In the genomic region with DNA sequence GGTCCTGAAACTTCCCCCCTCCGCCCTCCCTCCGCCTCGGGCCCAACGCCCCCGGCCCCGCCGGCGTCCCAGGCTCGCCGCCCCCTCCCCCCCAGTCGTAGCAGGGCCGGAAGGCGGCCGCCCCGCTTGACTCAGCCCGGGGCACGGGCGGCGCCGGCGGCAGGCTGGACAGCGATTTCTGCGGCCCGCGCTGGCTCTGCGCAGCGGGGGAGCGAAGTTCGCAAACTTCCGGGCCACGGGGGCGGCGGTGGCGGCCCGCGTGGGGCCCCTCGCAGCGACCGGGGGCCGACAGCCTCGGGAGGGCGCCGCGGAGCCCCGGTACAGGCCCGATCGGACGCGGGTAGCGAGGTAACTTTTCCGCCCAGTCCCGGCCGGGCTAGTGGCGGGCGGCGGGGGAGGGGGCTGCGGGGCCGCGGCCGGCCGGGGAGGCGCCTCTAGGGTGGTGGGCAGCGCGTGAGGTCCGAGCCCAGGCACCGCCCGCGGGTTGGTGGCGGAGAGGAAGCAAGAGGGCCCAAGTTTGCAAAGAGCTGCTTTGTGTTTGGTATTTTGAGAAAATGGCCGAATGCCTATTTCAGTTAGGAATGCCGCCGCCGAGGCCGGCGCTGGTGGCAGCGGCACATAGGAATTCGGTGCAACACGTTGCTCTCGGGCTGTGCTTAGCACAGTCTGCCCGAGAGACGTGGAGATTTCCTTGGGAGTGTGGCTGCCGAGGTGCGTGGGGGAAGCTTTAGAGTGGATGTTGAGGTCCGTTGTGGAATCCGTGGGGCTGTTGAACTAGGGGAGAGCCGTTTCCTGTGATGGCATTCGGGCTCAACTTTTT, we compare ENCODE assay signal across 9 mouse cellular contexts. TPM values are rescaled to one million over a fixed set of nuclear protein-coding genes. Genes with fewer than 3 reads are reported as not detected.
DNase-seq lines count a peak whose midpoint lies in the region; ATAC-seq lines count a peak whose summit lies in the region.
"Had no signal": no experiment of that assay in that cellular context is flagged by ENCODE, and none has a peak within 500 bp of the region (broad histone marks: within the 10 kb centered on the region; RNA-seq: fewer than 3 reads in every experiment).

No protein-coding gene starts in this region.

- 1% methylated on average over 70 of the region's 87 CpGs for WGBS in intestine, embryonic 14.5 days
- WGBS in midbrain, embryonic 15.5 days = 0% methylated on average over 60 of the region's 87 CpGs

- H3K27me3 ChIP-seq in intestine, embryonic 14.5 days (replicated peaks; ENCODE audit: control insufficient read depth, insufficient read depth, low read length) = no peaks in the 10 kb centered on the region
- no peaks in the 10 kb centered on the region; the same call in none of the 2 replicates for H3K27me3 ChIP-seq in midbrain, embryonic 15.5 days (replicated peaks)

- H3K4me3 ChIP-seq in intestine, embryonic 14.5 days (ENCODE audit: low read depth, low read length) = peak overlapping the region; percentile 84
- peak overlapping the region; percentile 82 for H3K4me3 ChIP-seq in midbrain, embryonic 15.5 days

- H3K36me3 ChIP-seq in intestine, embryonic 14.5 days (ENCODE audit: control insufficient read depth, insufficient read depth, low read length) = peaks cover 32% of the 10 kb centered on the region
- no peaks in the 10 kb centered on the region for H3K36me3 ChIP-seq in midbrain, embryonic 15.5 days (replicated peaks)

- intact Hi-C loops in gastrocnemius, postnatal 36 days (cut with DNase I) = loop anchor here (5.0 kb wide), 1 partner anchor 41 kb away; no protein-coding TSS in a partner anchor

- H3K9ac ChIP-seq in intestine, embryonic 14.5 days (ENCODE audit: low read length) = peak overlapping the region; percentile 91
- peak overlapping the region; percentile 62 for H3K9ac ChIP-seq in midbrain, embryonic 15.5 days

- H3K4me1 ChIP-seq in intestine, embryonic 14.5 days (replicated peaks; ENCODE audit: control insufficient read depth, insufficient read depth, low read length) = peaks cover 3% of the 10 kb centered on the region; the same call in 1 of the 2 replicates
- peaks cover 12% of the 10 kb centered on the region for H3K4me1 ChIP-seq in midbrain, embryonic 15.5 days

- H3K4me2 ChIP-seq in intestine, embryonic 14.5 days (ENCODE audit: low read length) = peak overlapping the region; percentile 52
- peak overlapping the region; percentile 67 for H3K4me2 ChIP-seq in midbrain, embryonic 15.5 days

- peak; percentile 51 for ATAC-seq in intestine, embryonic 14.5 days (replicated peaks; ENCODE audit: low FRiP score, low TSS enrichment, low read depth)
- peak; percentile 59 for ATAC-seq in midbrain, embryonic 15.5 days (replicated peaks)

- no peaks in the 10 kb centered on the region for H3K9me3 ChIP-seq in intestine, embryonic 14.5 days (ENCODE audit: control insufficient read depth, low read length)
- no peaks in the 10 kb centered on the region for H3K9me3 ChIP-seq in midbrain, embryonic 15.5 days

- peak overlapping the region; percentile 98 for H3K27ac ChIP-seq in intestine, embryonic 14.5 days (ENCODE audit: low read depth)
- peak overlapping the region; percentile 78 for H3K27ac ChIP-seq in midbrain, embryonic 15.5 days

- DNase-seq in adrenal gland, adult (ENCODE audit: inconsistent age in 2 of 2, low spot score in 1 of 2) = peak; percentile 70 to 89
- no peak for DNase-seq in adrenal gland, adult 8-10 months
- DNase-seq in embryo, embryonic 10 days (ENCODE audit: low spot score) = peak; percentile 71
- peak; percentile 18 to 47 for DNase-seq in gastrocnemius, postnatal 36 days
- DNase-seq in intestine, embryonic 14.5 days (ENCODE audit: low spot score) = peak; percentile 83
- peak; percentile 59 for DNase-seq in liver
- peak; percentile 51 to 62 for DNase-seq in spleen, postnatal 36 days (ENCODE audit: low spot score in 2 of 2)

RNA-seq across cellular contexts. Expression of a gene that starts 1.0 kb away (rescaled TPM):
- total RNA-seq in adrenal gland, adult 8-10 months (2022) = 10 to 100 TPM; 24.0 to 31.9 (median 26.4) TPM
- total RNA-seq in gastrocnemius, postnatal 36 days (2021) = 1 to 10 TPM; 7.1 to 8.4 TPM
- polyA plus RNA-seq in intestine, embryonic 14.5 days (2014; fragmentation: Nextera tagmentation; extraction: Ambion mirVana) = 33.6 and 35.7 TPM in 2 replicates
- polyA plus RNA-seq in midbrain, embryonic 15.5 days (2015; fragmentation: Nextera tagmentation; extraction: Ambion mirVana) = 6.4 and 6.7 TPM in 2 replicates

RNA-seq across cellular contexts. Expression of a gene that starts 43.6 kb away (rescaled TPM):
- total RNA-seq in adrenal gland, adult 8-10 months (2022) = 10 to 100 TPM; 25.0 to 29.8 (median 27.7) TPM
- total RNA-seq in gastrocnemius, postnatal 36 days (2021) = 10 to 100 TPM; 15.1 to 17.9 TPM
- polyA plus RNA-seq in intestine, embryonic 14.5 days (2014; fragmentation: Nextera tagmentation; extraction: Ambion mirVana) = 30.3 and 30.4 TPM in 2 replicates
- polyA plus RNA-seq in midbrain, embryonic 15.5 days (2015; fragmentation: Nextera tagmentation; extraction: Ambion mirVana) = 36.1 and 37.5 TPM in 2 replicates

RNA-seq across cellular contexts. Expression of a gene that starts 43.7 kb away (rescaled TPM):
- 100 to 1,000 TPM in 2 of 4 experiments, 10 to 100 TPM in 2; 63.5 to 111 (median 85.4) TPM for total RNA-seq in adrenal gland, adult 8-10 months (2022)
- 10 to 100 TPM; 20.7 to 24.2 TPM for total RNA-seq in gastrocnemius, postnatal 36 days (2021)
- 59.8 and 67.5 TPM in 2 replicates for polyA plus RNA-seq in intestine, embryonic 14.5 days (2014; fragmentation: Nextera tagmentation; extraction: Ambion mirVana)
- polyA plus RNA-seq in midbrain, embryonic 15.5 days (2015; fragmentation: Nextera tagmentation; extraction: Ambion mirVana) = 63.8 and 65.2 TPM in 2 replicates

RNA-seq across cellular contexts. Expression of a gene that starts 55.0 kb away (rescaled TPM):
- total RNA-seq in adrenal gland, adult 8-10 months (2022) = not detected
- not detected for total RNA-seq in gastrocnemius, postnatal 36 days (2021)
- 1.3 and 1.6 TPM in 2 replicates for polyA plus RNA-seq in intestine, embryonic 14.5 days (2014; fragmentation: Nextera tagmentation; extraction: Ambion mirVana)
- polyA plus RNA-seq in midbrain, embryonic 15.5 days (2015; fragmentation: Nextera tagmentation; extraction: Ambion mirVana) = 0.41 TPM in 1 of 2 replicates, not detected in the other
- total RNA-seq: left cerebral cortex, postnatal 10 days had no signal
